Mouse (Mus musculus) embryo, embryonic 11 days (tissue): ENCODE results near the gene Uba2.
"Not testable (repeated sequence)": the region's sequence is repeated elsewhere in the genome, so short reads cannot be mapped to it uniquely, and the experiment has no call there.

Source experiments
- DNase-seq: peaks from one replicate; pipeline ENCODE4 v3.0.0-alpha.2; 2015

The Uba2 gene

DNA sequence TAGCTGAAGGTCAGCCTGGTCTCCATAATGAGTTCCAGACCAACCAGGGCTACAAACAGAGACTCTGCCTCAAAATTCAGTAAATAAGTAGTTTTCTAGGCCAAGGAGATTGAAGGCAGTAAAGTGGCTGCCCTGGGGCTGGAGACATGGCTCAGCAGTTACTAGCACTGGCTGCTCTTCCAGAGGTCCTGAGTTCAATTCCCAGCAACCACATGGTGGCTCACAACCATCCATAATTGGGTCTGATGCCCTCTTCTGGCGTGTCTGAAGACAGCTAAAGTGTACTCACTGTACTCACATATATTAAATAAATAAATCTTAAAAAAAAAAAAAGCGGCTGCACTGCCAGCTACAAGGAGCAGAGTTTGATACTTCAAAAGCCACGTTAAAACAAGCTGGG, 3.4 kb downstream of the Uba2 start:
- DNase-seq, result no peak

DNA sequence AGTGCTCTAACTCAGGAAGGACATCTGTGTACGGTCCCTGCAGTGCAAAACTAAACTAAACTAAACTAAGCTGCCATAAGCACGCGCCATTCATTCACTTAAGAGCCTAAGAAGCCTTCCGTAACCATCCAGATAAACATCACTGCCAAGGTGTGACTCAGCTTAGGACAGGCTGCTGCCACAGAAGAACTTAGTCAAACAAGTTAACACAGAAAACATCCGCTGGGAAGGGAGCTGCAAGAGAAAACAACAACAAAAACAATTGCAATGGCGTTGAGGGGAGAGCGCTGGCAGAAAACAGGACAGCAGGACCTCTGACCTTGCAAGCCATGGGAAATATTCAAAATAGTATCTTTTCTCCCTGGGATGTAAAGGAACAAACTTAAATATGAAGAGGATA, 4.7 kb downstream of the Uba2 start:
- DNase-seq, result no peak

DNA sequence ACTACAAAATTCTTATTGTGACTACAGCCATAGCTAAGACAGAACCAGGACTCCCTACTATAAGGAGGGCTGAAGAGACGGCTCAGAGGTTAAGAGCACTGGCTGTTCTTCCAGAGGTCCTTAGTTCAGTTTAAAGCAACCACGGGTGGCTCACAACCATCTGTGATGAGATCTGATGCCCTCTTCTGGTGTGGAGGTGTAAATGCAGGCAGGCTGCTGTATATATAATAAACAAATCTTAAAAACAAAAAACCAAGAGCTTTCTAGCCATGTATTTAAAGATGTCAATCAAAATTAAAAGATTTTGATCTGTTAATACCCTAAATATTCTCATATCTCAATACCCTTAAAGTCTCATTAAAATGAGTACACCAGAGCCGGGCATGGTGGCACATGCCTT, 10.2 kb downstream of the Uba2 start:
- no peak for DNase-seq

DNA sequence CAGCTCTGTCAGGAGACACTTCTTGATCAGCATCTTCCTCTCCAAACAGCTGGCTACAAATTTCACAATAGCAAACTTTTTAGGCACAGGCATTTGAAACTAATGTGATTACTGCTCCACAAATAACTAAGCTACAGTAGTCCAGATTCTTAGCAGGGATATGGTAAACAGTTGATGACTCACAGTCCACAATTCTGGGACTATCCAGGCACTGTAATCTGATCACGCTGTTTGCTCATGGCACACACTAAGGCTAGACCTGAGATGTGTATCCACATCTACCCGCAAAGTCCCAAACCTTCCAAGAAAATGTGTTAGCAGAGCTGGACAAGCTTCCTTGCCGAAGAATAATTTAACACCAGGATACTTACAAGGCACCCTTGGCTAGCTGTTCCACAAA, 11.4 kb downstream of the Uba2 start:
- DNase-seq, result no peak

DNA sequence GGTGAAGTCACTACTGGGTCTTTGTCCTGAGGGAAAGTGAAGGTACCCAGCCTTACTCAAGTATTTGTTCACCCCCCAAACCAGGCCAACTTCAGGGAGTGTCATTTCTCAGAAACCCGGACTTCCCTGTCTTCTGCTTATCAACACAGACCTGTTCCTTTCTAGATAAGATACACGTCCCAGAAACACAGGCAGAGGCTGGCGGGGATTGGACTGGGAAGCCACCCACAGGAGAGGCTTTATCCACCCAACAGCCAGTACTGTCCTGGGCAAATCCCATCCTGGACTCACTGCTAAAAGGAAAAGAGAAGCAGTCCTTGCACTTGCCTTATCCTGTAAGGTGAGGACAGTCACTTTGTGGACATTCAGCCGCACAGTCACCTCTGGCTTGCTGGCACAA, 22.2 kb downstream of the Uba2 start:
- DNase-seq, result no peak

DNA sequence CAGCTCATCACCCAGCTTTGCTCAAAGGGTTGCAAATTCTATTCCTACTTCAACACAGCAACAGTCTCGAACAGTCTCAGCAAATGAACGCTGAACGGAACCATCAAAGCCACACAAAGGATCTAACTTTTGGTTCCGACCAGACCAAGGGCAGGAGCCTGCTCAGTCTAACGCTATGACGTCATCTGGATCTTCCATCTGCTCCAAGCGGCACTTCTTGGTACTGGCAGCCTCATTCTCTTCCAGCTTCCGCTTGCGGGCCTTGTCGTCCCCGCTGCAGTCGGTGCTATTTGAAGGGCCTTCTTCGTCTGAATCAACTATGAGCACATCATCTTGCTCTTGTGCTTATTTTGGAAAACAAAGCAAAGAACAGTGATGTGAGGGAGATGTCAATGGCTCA, 28.3 kb downstream of the Uba2 start:
- no peak for DNase-seq

DNA sequence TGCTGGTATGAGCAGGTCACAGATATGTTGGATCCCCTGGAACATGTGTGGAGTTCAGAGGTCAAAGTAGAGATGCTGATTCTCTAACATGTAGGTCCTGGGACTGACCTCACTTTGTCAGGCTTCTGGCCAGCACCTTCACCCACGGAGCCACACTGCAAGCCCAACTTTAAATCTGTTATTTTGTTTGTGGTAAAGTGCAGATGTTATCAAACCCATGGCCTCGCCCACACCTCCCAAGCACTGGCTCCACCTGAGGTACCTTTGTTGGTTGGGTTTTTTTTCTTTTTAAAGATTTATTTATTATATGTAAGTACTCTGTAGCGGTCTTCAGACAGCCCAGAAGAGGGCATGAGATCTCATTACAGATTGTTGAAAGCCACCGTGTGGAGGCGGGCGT, 29.9 kb downstream of the Uba2 start:
- DNase-seq, result no peak

DNA sequence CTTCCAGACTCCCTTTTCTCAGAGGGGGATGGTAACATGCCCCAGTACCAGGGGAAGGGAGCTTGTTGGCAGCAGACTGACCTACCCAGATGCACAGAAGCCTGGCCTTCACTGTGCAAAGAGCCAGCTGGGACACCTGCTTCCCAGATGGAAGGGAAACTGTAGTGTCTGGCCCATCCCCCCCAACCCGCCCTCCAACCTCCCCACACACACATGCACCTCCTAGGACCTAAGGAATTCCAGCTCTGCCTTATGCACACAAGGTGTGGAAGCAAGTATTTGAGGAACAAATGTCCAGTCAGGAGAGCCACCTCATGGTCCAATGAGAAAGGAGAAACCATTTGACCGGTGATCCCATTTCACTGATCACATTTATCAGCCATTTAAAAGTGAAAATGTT, 35.1 kb downstream of the Uba2 start:
- peak; percentile 53 for DNase-seq

DNA sequence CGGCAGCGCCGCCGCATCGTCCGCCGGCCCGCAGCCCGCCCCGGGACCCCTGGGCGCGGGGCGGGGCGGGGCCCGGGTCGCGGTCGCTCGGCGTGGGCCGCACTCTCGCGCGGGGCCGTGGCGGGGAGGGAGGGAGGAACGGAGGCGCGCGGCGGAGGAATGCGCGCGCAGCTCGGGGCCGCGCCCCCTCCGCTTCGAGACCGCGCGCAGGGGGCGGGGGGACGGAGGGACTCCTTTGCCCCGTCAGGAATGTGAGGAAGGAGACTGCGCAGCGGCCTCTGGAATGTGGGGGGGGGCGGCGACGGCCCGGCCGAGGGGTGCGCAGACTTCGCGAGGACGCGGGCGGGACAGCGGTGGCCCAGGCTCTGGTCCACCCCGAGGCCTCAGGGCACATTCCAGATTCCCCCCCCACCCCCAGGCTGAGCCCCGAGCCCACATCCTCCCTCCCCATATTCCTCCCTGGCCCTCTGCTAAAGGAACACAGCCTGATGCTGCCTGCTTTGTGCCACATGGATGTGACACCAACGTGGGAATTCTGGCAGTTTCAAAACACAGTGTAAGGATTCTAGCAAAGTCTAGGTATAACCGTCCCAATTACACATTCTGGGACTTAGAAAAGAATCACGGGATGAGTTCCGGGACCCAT, 36.2 kb downstream of the Uba2 start, which contains the start of gene Wtip:
Gene Wtip (minus strand): TSS at position 152 of the 646 bp plus-strand sequence.
- DNase-seq, result peak; percentile 95

DNA sequence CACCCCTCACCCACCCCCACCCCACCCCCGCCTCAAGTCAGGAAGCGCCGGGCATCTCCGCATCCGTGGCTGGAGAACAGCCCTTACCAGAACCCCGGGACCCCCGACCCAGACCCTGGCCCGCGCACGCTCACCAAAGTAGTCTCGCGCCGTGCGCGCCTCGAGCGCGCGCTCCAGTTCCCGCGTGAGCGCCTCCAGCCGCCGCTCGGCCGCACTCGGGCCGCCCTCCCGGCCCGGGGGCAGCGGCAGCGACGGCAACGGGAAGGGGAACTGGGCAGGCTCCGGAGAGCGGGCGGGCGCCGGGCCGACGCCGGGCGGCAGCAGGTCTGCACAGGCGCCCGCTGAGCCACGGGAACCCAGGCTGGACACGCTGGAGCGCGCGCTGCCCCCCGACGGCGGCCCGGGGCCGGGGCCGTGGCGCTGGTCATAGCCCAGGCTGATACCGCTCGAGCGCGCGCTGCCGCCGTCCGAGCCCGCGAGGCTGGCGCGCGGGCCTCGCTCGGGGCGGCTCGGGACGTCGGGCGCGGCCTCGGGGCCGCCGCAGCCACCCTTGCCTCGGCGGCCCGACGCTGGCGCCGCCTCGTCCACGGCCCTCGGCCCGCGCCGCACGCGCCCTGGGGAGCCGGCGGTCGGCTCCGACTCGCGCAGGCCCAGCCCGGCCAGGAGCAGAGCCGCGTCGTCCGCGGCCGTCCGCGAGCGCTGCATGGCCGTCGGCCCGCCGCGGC, 36.9 kb downstream of the Uba2 start:
- DNase-seq, result peak; percentile 84

DNA sequence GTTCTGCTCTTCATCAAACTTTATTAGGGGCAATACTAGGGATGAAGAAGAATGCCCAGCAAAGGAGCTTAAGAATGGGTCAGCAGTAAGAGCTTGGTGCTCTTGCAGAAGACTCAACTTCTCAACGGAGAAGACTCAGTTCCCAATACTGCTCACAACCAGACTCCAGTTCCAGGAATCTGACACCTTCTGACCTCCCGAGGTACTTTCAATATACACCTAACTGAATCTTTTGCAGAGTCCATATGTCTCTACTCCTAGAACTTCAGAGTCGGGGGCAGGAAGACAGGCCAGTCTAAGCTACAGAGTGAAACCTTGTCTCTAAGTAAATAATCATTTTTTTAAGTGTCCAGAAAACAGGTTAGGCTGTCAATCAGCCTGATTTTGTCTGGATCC, 37.4 kb downstream of the Uba2 start:
- no peak for DNase-seq

DNA sequence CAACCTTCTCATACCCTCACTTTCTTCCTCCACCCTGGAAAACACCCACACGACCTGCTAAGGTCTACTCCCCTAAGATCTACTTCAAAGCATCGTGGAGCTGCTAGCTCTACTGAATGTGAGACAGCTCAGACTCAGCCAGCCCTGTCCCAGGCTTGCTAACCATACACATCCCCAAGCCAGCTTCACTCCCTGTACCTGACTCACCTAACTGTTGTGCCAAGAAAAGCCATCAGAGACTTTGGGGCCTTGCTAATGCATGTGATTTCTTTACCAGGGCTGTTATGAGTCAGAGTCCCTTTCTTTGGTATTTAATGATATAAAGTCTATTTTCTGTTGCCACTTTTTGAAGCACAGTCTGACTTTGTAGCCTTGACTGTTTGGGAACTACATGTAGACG, 38.3 kb downstream of the Uba2 start:
- DNase-seq, result no peak

DNA sequence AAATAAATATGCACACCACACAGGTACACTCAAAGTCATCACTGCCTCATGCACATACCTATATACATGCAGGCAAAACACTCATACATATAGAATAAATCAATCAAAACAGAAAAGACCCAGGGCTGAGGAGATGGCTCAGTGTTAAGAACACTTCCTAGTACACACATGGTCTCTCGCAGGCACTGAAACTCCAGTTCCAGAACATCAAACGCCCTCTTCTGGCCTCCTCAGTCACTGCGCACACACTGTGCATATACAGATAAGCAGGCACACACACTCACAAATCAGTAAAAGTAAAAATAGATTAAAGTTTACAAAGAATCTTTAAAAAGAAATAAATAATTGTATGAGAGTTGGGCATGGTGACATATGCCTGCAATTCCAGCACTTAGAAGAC, 43.1 kb downstream of the Uba2 start:
- DNase-seq, result no peak

DNA sequence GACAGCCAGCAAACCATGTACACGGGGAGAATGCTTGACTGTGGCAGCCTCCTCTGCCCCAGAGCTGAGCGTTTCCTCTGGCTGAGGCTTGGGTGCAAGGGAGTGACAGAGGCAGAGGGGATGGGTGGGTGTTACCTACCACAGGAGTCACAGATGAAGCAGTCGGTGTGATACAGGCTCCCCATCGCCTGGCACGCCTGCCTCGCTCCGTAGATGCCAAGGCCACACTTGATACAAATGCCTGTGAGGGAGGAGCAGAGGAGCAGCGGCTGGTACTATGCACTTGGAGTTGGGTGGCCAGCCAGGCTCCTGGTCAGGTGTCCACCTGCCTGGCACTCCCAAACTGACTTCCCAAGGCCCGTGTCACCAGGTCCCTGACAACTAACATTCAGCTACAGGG, 44.1 kb downstream of the Uba2 start:
- no peak for DNase-seq

DNA sequence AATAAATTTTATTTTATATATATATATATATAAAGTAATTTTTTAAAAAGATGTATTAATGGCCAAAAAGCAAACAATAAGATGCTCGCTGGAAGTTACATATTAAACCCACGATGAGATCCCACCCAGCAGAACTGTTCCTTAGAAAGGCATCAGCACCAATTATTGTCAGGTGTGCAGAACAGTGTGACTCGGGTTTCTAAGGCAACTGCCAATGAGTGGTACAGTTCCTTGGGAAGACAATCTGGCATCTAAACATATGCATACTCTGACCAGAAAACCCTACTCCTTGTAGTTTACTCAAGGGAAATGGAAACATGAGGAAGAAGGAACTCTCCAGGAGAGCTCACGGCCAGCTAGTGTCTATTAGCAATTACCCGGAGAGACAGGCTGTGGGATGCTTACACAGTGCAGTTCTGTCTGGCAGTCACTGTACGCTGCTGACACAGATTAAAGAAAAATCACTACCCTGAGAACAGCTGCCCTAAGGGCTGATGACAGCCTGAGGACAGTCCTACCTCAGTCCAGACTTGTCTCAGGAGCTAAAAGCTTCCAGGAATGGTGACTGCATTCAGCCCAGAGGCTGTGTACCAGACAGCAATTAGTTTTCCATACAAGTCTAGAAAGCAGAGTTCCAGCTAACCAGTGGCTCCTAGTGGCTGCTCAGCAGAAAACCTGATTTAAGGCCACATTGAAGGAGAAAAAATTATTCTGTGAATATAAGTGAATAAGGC, 46.2 kb downstream of the Uba2 start:
- DNase-seq, result peak; percentile 22

DNA sequence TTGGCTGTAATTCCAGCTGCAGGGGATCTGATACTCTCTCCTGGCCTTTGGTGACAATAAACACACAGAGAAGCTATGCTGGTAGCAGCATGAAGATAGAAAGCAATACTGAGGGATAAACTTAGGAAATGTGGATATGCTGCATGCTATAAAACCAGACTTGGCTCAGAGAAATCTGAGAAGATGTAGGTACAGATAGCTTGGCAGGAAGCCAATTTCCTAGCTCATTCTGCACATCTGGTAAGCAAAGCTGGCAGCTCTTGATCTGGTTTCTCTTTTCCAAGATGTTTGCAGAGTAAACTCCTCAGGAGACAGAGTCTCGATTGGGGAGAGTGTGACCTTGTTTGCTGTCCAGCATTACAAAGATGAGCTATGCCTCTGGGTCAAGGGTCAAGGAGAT, 48.8 kb downstream of the Uba2 start:
- DNase-seq, result not testable (repeated sequence)

DNA sequence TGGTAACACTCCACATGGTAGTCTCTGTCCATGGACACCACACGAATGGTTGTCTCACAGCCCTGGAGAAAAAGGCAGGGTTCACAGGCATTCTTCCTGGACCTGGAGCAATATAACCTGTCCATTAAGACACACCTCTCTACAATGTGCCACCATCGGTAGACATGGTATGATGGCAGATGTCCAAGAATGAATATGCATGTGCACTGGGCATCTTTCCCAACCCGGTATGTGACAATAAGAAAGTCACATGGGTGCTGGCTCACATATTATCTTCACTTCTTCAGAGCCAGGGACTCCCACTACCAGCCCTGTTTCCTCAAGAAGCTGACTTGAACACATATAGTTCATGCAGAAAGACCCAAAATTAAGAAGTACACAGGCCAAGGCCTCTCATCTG, 52.8 kb downstream of the Uba2 start:
- no peak for DNase-seq

DNA sequence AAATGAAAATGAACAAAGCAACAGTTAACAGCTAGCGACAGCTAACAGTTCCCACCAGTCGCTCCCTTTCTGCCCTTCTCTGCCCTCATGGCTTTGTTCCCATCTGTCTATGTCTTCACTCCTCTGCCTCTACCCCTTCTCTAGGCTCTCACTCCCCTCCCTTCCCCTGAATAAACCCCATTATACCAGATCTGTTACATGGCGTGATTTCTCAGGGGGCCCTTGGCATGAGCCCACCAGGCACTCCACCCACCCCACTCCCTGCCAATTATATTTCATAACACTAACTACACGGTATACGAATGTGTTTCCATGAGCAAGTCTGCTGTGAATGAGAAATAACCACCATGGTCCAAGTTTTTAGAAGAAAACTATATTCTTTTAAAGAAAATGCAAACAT, 60.2 kb downstream of the Uba2 start:
- DNase-seq, result no peak

DNA sequence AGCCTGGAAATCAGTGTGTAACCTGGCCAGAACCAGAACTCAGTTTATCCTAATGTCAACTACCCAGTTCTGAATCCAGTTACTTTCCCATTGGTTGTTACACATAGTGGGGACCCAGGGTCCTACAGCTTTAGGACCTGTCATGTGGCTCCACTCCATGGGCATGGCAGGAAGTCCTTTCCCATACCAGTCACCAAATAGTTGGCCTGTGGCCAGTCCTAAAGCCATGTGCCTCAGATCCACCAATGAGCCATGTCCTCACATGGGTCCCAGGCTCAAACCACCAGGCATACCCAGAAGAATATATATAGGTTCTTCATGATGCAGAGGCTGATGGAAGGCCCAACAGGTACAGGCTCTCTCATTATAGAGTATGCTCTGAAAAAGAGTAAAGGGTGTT, 68.1 kb downstream of the Uba2 start:
- DNase-seq, result no peak

DNA sequence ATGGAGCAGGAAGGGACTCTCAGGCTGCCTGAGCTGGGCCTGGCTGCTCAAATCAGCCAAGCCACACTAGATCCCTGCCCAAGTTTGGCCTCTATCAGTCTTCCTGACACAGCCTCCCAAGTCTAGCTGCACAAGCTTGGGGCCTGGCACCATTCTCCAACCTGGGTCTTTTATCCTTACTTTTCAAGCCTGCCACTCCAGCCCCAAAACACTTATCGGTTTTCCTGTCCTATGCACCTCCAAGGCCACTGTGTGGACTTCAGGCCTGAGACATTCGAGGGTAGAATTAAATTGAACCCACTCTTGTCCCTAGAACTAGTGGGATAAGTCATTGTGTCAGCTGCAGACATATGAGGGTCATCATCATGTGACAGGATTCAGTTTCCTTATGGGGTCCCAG, 69.4 kb downstream of the Uba2 start:
- no peak for DNase-seq

DNA sequence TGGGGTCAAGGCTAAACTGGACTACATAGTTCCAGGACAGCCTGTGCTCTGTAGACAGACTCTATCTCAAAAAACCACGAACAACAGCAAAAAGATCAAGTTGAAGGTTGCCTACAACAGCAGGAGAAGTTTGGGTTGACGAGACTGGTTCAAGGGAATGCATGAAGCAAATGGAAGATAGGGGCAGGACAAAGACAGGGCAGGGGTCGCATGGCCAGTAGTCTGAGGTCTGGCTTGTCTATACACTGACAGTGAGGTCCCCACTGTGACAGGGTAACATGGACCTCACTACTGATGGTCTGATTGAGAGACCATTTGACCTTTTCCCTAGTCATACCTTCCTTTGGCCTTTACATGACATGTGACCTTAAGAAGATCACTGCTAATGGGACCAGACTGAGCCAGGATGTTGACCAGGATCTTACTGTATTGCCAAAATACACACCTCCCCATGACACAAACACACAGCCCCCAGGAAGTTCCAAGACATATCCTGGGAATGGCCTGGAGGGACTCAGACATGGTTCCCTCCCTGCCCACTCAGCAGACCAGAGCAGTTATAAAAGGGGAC, 74.4 kb downstream of the Uba2 start, which contains the start of gene Scgb1b30:
Gene Scgb1b30 (plus strand): TSS at position 521 of the 571 bp plus-strand sequence.
- no peak for DNase-seq
